Mouse (Mus musculus): Measurements from ENCODE around the gene Oxsr1. TPM values are rescaled to one million over a fixed set of nuclear protein-coding genes. Genes with fewer than 3 reads are reported as not detected.

The Oxsr1 gene
- polyA plus RNA-seq, 1 experiment from 2014 or later = 9.1 TPM

DNA sequence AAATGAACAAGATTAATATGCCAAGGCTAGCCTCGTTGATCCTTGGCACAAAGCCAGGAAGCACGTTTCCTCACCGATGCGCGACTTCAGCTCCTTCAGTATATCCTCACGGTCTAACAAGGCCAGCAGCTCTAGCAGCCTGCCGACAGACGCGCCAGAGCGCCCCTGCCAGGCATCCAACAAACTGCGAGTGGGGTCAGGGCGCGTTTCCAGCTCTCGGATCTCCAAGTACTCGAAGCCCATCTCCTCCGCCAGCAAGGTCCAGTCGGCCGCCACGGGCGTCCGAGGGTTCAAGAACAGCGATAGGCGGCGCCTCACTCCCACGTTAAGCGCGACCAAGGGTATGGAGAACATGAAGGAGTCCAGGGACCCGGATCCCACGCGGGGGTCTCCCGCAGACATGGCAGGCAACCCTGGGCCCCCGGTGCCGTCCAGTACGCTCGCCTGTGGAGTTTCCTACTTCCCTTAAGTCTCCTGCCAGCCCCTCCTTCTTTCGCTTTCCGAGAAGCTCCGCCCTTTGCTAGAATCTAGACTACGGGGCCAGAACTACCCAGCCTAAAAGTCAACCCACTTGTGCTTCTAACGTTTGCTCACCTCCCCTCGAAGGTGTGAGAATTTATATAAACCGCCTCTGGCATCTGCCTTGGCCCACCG, 17.5 kb upstream of the Oxsr1 start, which contains the start of gene Acaa1a:
Gene Acaa1a, plus strand, starts transcription at position 119 of the 654 bp plus-strand sequence.
- H3K27ac ChIP-seq (ENCODE audit: low read length) = peak within 1 kb of the TSS; percentile 94
- H3K9me3 ChIP-seq (ENCODE audit: control insufficient read depth, low read length) = no peaks in the 10 kb centered on the region
- H3K4me3 ChIP-seq (ENCODE audit: low read length) = peak within 1 kb of the TSS; percentile 74
- peaks cover 17% of the 10 kb centered on the region for H3K4me1 ChIP-seq (ENCODE audit: control insufficient read depth, insufficient read depth, low read length)
- H3K4me2 ChIP-seq (ENCODE audit: low read depth, low read length) = peak within 1 kb of the TSS; percentile 69
- peak within 1 kb of the TSS; percentile 82 for H3K9ac ChIP-seq (ENCODE audit: low read depth, low read length)
- WGBS = under 1% methylated on average over 43 of the region's 43 CpGs
- H3K27me3 ChIP-seq (replicated peaks; ENCODE audit: control insufficient read depth, insufficient read depth, low read length) = no peaks in the 10 kb centered on the region
- peak; percentile 29 for ATAC-seq
- H3K36me3 ChIP-seq (ENCODE audit: control insufficient read depth, insufficient read depth, low read length) = peaks cover 11% of the 10 kb centered on the region

DNA sequence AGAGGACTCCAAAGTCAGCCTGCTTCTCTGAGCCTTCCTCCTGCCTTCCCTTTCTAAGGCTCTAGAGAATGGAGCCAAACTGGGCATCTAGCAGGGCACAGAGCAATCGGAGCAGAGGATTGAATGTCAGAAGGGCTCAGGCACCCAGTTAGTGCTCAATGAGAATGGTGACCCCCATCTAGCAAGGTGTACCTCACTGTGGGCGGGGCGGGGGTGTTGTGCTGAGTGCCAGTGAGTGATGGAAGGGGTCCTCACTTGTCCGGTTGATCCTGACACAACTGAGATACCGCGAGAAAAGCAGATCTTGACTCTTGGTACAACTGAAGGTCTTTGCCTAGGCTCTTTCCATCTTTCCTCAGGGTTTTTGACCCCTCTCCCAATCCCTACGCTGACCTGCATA, 16.9 kb upstream of the Oxsr1 start:
- Histone ChIP-seq H3K4me1 (ENCODE audit: control insufficient read depth, insufficient read depth, low read length) (peaks cover 22% of the 10 kb centered on the region), H3K4me2 (ENCODE audit: low read depth, low read length) (peak overlapping the region; percentile 69), H3K36me3 (ENCODE audit: control insufficient read depth, insufficient read depth, low read length) (peaks cover 9% of the 10 kb centered on the region), H3K9me3 (ENCODE audit: control insufficient read depth, low read length) (no peaks in the 10 kb centered on the region), H3K9ac (ENCODE audit: low read depth, low read length) (peak overlapping the region; percentile 82), H3K4me3 (ENCODE audit: low read length) (peak overlapping the region; percentile 74), H3K27ac (ENCODE audit: low read length) (0 out of 2 replicates have a peak overlapping the region, but pooled peaks have one; percentile 94), H3K27me3 (replicated peaks; ENCODE audit: control insufficient read depth, insufficient read depth, low read length) (no peaks in the 10 kb centered on the region)
- ATAC-seq = no peak
- WGBS = 51% methylated on average over 7 of the region's 7 CpGs

DNA sequence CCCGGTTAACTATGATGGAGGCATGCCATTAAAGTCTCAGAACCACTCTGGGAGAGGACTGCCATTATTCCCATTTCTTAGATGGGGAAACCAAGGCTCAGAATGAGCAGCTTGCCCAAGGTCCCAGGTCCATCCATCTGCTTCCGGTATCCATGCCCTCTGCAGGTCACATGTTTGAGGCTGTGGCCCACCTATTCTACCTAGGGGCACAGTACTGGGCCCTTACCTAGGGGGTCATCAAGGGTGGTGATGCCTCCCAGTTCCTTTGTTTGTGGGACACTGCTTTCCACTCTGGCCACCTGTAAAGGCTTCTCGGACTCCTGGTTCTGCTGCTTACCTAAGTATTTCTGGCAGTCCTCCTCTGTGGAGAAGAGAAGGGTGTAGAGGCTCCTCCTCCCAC, 16.1 kb upstream of the Oxsr1 start:
- peaks cover 24% of the 10 kb centered on the region for H3K4me1 ChIP-seq (ENCODE audit: control insufficient read depth, insufficient read depth, low read length)
- H3K36me3 ChIP-seq (ENCODE audit: control insufficient read depth, insufficient read depth, low read length) = peaks cover 8% of the 10 kb centered on the region
- no peak overlapping the region for H3K27ac ChIP-seq (ENCODE audit: low read length)
- H3K4me3 ChIP-seq (ENCODE audit: low read length) = no peak overlapping the region
- no peak overlapping the region for H3K4me2 ChIP-seq (ENCODE audit: low read depth, low read length)
- ATAC-seq = no peak
- no peak overlapping the region for H3K9ac ChIP-seq (ENCODE audit: low read depth, low read length)
- no peaks in the 10 kb centered on the region for H3K9me3 ChIP-seq (ENCODE audit: control insufficient read depth, low read length)
- H3K27me3 ChIP-seq (replicated peaks; ENCODE audit: control insufficient read depth, insufficient read depth, low read length) = no peaks in the 10 kb centered on the region
- 90% methylated on average over 3 of the region's 3 CpGs for WGBS

DNA sequence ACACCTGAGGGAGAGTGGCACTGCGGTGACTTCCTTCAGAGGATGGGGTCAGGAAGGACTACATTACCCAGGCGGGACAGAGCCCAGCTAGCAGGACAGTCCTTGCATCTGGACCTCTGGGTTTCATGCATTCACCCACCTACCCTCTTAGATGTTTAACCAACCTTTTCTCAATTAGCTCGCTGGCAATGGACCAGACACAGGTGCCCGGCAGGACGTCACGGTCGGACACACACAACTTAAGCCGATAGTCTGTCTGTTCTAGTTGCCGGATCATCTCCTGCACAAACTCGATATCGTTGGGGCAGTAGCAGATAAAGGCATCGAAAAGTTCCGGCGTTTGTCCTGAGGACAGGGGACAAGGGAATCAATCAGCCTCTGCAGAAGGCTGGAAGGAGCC, 15.6 kb upstream of the Oxsr1 start:
- no peak for ATAC-seq
- H3K9ac ChIP-seq (ENCODE audit: low read depth, low read length) = no peak overlapping the region
- peaks cover 24% of the 10 kb centered on the region for H3K4me1 ChIP-seq (ENCODE audit: control insufficient read depth, insufficient read depth, low read length)
- H3K27ac ChIP-seq (ENCODE audit: low read length) = no peak overlapping the region
- H3K4me3 ChIP-seq (ENCODE audit: low read length) = no peak overlapping the region
- 92% methylated on average over 14 of the region's 14 CpGs for WGBS
- no peaks in the 10 kb centered on the region for H3K9me3 ChIP-seq (ENCODE audit: control insufficient read depth, low read length)
- peaks cover 8% of the 10 kb centered on the region for H3K36me3 ChIP-seq (ENCODE audit: control insufficient read depth, insufficient read depth, low read length)
- no peaks in the 10 kb centered on the region for H3K27me3 ChIP-seq (replicated peaks; ENCODE audit: control insufficient read depth, insufficient read depth, low read length)
- H3K4me2 ChIP-seq (ENCODE audit: low read depth, low read length) = no peak overlapping the region

DNA sequence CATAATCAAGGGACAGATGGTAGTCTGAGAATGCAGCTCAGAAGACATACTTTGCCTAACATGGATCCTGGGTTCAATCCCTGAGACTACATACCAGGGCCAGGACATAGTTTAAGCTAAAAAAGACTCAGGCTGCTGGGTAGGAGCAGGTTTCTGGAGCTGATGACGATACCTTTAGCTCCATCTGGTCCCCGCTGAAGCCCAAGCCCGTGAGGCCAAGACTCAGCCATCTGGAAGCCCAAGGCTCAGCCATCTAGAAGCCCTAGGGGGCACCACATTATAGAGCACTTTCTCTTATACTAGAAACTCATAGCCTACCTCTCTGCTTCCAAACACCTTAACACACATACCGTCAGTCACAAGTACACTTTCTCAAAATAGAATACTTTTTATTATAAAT, 13.3 kb upstream of the Oxsr1 start:
- Histone ChIP-seq H3K27ac (ENCODE audit: low read length) (no peak overlapping the region), H3K4me2 (ENCODE audit: low read depth, low read length) (no peak overlapping the region), H3K4me3 (ENCODE audit: low read length) (no peak overlapping the region), H3K36me3 (ENCODE audit: control insufficient read depth, insufficient read depth, low read length) (peaks cover 8% of the 10 kb centered on the region), H3K9me3 (ENCODE audit: control insufficient read depth, low read length) (no peaks in the 10 kb centered on the region), H3K27me3 (replicated peaks; ENCODE audit: control insufficient read depth, insufficient read depth, low read length) (no peaks in the 10 kb centered on the region), H3K9ac (ENCODE audit: low read depth, low read length) (no peak overlapping the region), H3K4me1 (ENCODE audit: control insufficient read depth, insufficient read depth, low read length) (peaks cover 15% of the 10 kb centered on the region)
- 83% methylated on average over 4 of the region's 4 CpGs for WGBS
- ATAC-seq = no peak

DNA sequence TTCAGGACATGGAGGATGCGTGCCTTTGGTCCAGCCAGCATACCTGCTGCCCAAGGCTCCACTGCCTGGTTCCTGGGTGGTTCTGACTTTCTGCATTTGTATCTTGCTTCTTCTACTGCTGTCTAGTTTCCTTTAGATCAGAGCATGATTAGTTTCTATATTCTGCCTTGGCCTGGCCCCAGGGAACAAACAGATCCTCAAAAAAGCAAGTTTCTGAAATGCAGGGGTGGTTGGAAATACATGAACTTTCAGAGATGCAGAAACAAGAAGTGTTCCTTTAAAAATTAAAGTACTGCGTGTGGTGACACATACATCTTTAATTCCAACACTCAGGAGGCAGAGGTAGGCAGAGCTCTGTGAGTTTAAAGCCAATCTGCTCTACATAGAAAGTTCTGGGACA, 12.6 kb upstream of the Oxsr1 start:
- H3K27ac ChIP-seq (ENCODE audit: low read length) = peak overlapping the region; percentile 31; the same call in 1 of the 2 replicates
- H3K9me3 ChIP-seq (ENCODE audit: control insufficient read depth, low read length) = no peaks in the 10 kb centered on the region
- H3K36me3 ChIP-seq (ENCODE audit: control insufficient read depth, insufficient read depth, low read length) = peaks cover 8% of the 10 kb centered on the region
- H3K27me3 ChIP-seq (replicated peaks; ENCODE audit: control insufficient read depth, insufficient read depth, low read length) = no peaks in the 10 kb centered on the region
- WGBS = 81% methylated on average over 2 of the region's 2 CpGs
- no peak overlapping the region for H3K9ac ChIP-seq (ENCODE audit: low read depth, low read length)
- H3K4me1 ChIP-seq (ENCODE audit: control insufficient read depth, insufficient read depth, low read length) = peaks cover 15% of the 10 kb centered on the region
- ATAC-seq = no peak
- H3K4me3 ChIP-seq (ENCODE audit: low read length) = no peak overlapping the region
- no peak overlapping the region for H3K4me2 ChIP-seq (ENCODE audit: low read depth, low read length)

DNA sequence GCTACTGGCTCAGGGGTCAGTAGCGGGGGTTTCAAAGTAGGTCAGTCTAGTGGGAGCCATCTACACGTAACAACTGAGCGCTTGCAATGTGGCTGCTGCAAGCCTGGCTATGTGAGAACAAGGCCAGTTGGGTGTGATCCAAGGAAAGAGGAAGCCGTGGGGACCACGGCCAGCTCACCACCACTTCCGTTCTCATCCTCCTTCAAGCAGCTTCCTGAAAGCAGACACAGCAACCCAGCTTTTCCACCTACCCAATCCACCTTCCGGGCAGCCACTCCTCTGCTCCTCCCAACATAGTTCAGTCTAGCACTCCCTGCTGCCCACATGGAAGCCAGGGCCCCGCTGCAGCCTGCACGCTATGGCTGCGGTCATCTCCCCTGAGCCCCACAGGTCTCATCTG, 12.1 kb upstream of the Oxsr1 start:
- WGBS = 54% methylated on average over 10 of the region's 10 CpGs
- Histone ChIP-seq H3K4me3 (ENCODE audit: low read length) (no peak overlapping the region), H3K4me1 (ENCODE audit: control insufficient read depth, insufficient read depth, low read length) (peaks cover 15% of the 10 kb centered on the region), H3K4me2 (ENCODE audit: low read depth, low read length) (no peak overlapping the region), H3K9ac (ENCODE audit: low read depth, low read length) (no peak overlapping the region), H3K36me3 (ENCODE audit: control insufficient read depth, insufficient read depth, low read length) (peaks cover 8% of the 10 kb centered on the region), H3K9me3 (ENCODE audit: control insufficient read depth, low read length) (no peaks in the 10 kb centered on the region), H3K27me3 (replicated peaks; ENCODE audit: control insufficient read depth, insufficient read depth, low read length) (no peaks in the 10 kb centered on the region), H3K27ac (ENCODE audit: low read length) (peak overlapping the region; percentile 31)
- ATAC-seq = peak; percentile 50; the same call in 1 of the 2 replicates

DNA sequence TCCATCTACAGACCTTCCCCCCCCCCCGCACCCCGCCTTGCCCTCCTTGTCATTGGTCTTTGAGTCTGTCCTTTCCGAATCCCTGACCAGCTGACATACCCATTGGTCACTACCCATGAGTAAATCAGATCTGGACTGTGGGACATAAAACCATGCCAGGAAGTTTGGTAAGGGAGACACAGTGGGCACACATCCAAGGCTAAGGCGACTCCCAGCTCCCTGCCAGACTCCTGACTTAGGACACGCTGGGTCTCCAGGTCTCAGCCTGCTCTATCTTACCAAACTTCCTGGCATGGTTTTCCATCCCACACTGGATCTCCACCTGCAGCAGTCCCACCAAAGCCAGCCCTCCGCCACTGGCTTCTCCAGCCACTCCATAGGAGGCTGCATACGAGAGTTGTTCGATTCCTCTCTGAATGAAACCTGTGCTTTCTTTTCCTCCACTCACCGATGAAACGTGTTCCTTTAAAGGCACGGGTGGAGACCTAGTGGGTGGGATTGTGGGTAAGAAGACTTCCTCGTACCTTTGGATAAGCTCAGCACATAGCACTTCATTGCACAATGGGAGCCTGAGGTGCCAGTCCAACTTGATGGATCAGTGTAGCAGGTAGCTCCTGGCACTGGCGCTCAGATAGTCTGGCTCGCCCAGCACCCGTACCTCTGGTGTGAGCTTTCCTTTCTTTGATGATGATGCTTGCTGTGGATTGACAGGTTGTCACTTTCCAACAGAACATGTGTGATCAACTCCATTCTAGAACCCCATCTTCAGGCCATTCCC, 8.1 kb upstream of the Oxsr1 start:
- WGBS = 89% methylated on average over 15 of the region's 15 CpGs
- no peak for ATAC-seq
- peaks cover 8% of the 10 kb centered on the region for H3K4me1 ChIP-seq (ENCODE audit: control insufficient read depth, insufficient read depth, low read length)

DNA sequence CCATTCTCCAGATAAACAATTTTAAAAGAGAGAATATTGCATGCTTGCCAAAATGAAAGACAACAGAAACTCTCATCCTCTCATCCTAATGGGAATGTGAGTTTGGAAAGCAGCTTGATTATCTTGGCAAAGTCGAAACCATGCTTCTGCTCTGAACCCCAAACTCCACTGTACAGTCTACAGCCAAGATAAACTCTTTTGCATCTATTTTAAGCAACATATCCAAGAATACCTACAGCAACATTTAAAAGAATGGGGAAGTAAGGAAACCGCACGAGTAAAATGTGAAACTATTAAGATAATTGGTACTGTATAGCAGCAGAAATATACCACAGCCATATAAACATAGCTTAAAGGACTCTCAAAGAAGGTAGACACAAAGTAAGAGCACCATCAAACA, 6.3 kb upstream of the Oxsr1 start:
- Histone ChIP-seq H3K27me3 (replicated peaks; ENCODE audit: control insufficient read depth, insufficient read depth, low read length) (no peaks in the 10 kb centered on the region), H3K4me2 (ENCODE audit: low read depth, low read length) (no peak overlapping the region), H3K4me3 (ENCODE audit: low read length) (no peak overlapping the region), H3K27ac (ENCODE audit: low read length) (no peak overlapping the region), H3K4me1 (ENCODE audit: control insufficient read depth, insufficient read depth, low read length) (no peaks in the 10 kb centered on the region), H3K36me3 (ENCODE audit: control insufficient read depth, insufficient read depth, low read length) (no peaks in the 10 kb centered on the region), H3K9ac (ENCODE audit: low read depth, low read length) (no peak overlapping the region), H3K9me3 (ENCODE audit: control insufficient read depth, low read length) (no peaks in the 10 kb centered on the region)
- 86% methylated on average over 3 of the region's 3 CpGs for WGBS
- no peak for ATAC-seq

More for the DNA sequence above, 8.1 kb upstream of the Oxsr1 start:
- Histone ChIP-seq H3K4me3 (ENCODE audit: low read length) (no peak overlapping the region), H3K36me3 (ENCODE audit: control insufficient read depth, insufficient read depth, low read length) (no peaks in the 10 kb centered on the region), H3K4me2 (ENCODE audit: low read depth, low read length) (no peak overlapping the region), H3K9ac (ENCODE audit: low read depth, low read length) (no peak overlapping the region), H3K9me3 (ENCODE audit: control insufficient read depth, low read length) (no peaks in the 10 kb centered on the region), H3K27me3 (replicated peaks; ENCODE audit: control insufficient read depth, insufficient read depth, low read length) (no peaks in the 10 kb centered on the region), H3K27ac (ENCODE audit: low read length) (no peak overlapping the region)
